Mouse (Mus musculus) hindbrain, embryonic 11.5 days (tissue): ENCODE results near the gene Arl6. TPM values are rescaled to one million over a fixed set of nuclear protein-coding genes. Genes with fewer than 3 reads are reported as not detected.

ENCODE experiments used
- ATAC-seq: fragments of 200-750 bp; cut with Nextera tagmentation; 2 replicates; pipeline ENCODE4 v1.8.0; 2017; ENCODE audit warnings: mild to moderate bottlenecking, moderate TSS enrichment, moderate library complexity; ENCODE audit not compliant: low FRiP score
- DNase-seq: peaks from one replicate; pipeline ENCODE4 v3.0.0-alpha.2; 2015; ENCODE audit warnings: low spot score
- H3K27ac ChIP-seq: fragments of 300-500 bp; sonication (generic); 2 replicates; pipeline ENCODE4 v1.5.1; 2014; ENCODE audit warnings: mild to moderate bottlenecking, low read depth, low read length
- H3K27me3 ChIP-seq: fragments of 300-500 bp; sonication (generic); 2 replicates; pipeline ENCODE4 v1.6.1; 2014; ENCODE audit warnings: mild to moderate bottlenecking, low read length, moderate library complexity, mixed read lengths; ENCODE audit not compliant: control insufficient read depth, insufficient read depth
- H3K36me3 ChIP-seq: fragments of 300-500 bp; sonication (generic); 2 replicates; pipeline ENCODE4 v1.6.1; 2014; ENCODE audit warnings: mild to moderate bottlenecking, low read length, moderate library complexity, mixed read lengths; ENCODE audit not compliant: control insufficient read depth, insufficient read depth
- H3K4me1 ChIP-seq: fragments of 300-500 bp; sonication (generic); replicated peaks from 2 replicates; pipeline ENCODE4 v1.6.1; 2014; ENCODE audit warnings: low read length, mixed read lengths; ENCODE audit not compliant: control insufficient read depth, insufficient read depth
- H3K4me2 ChIP-seq: fragments of 300-500 bp; sonication (generic); replicated peaks from 2 replicates; pipeline ENCODE4 v1.6.1; 2014; ENCODE audit warnings: mild to moderate bottlenecking, low read depth, low read length
- H3K4me3 ChIP-seq: fragments of 300-500 bp; sonication (generic); 2 replicates; pipeline ENCODE4 v1.5.1; 2014; ENCODE audit warnings: low read depth, low read length
- H3K9ac ChIP-seq: fragments of 300-500 bp; sonication (generic); 2 replicates; pipeline ENCODE4 v1.6.1; 2014; ENCODE audit warnings: low read depth, low read length
- H3K9me3 ChIP-seq: fragments of 300-500 bp; sonication (generic); 2 replicates; pipeline ENCODE4 v1.6.1; 2016; ENCODE audit warnings: low read length; ENCODE audit not compliant: control insufficient read depth
- WGBS: fragments of 180-500 bp; shearing (Covaris S2); extraction: QIAGEN DNeasy Blood & Tissue Kit; methylation state at CpG from one replicate; pipeline ENCODE4 v1.1.7; 2014; 5-methylcytosine and 5-hydroxymethylcytosine counted together
- polyA plus RNA-seq: library from polyadenylated mRNA; unstranded; fragments of >200 nt; fragmentation: Nextera tagmentation; extraction: Ambion mirVana; gene quantifications from 2 replicates; pipeline ENCODE4 v1.2.1, GENCODE M21; 2014

Gene Arl6
- polyA plus RNA-seq, 1 experiment from 2014 or later, result 60.6 TPM

- H3K4me1 ChIP-seq, result no peaks in the 10 kb centered on the region
- no peak overlapping the region for H3K4me3 ChIP-seq
- H3K36me3 ChIP-seq, result no peaks in the 10 kb centered on the region
- WGBS, result 46% methylated on average over 3 of the region's 3 CpGs
- H3K27ac ChIP-seq, result no peak overlapping the region
- no peaks in the 10 kb centered on the region for H3K9me3 ChIP-seq
- H3K4me2 ChIP-seq, result no peak overlapping the region
- ATAC-seq (peak; percentile 71), DNase-seq (peak; percentile 62)
- H3K9ac ChIP-seq, result no peak overlapping the region
- H3K27me3 ChIP-seq, result no peaks in the 10 kb centered on the region
Observed at GRCm38 (mm10) chr16:59617167-59617566, 22.0 kb downstream of the Arl6 start.

DNA sequence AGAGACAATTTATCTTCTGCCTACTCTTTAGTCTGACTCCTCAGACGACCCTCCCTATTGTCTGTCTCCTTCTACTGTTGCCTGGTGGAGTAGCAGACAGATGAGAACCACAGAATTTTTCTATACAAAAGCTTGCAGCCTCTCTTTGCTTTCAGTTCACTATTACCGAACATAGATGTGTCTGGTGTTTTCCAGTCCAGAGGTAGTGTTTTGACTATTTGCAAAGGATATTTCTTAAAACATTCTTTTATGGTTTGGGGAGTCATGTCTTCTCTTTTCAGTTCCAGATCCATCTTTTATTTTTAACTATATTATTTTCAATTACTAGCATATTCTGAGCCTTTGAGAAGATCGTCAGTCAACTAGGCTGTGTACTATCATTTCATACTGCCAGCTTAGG, 23.5 kb downstream of the Arl6 start:
- H3K27ac ChIP-seq, result no peak overlapping the region
- whole genome bisulfite sequencing, result 72% methylated on average over 3 of the region's 3 CpGs
- no peaks in the 10 kb centered on the region for H3K9me3 ChIP-seq
- H3K27me3 ChIP-seq, result no peaks in the 10 kb centered on the region
- H3K4me3 ChIP-seq, result no peak overlapping the region
- no peak overlapping the region for H3K4me2 ChIP-seq
- H3K36me3 ChIP-seq, result no peaks in the 10 kb centered on the region
- ATAC-seq, result no peak
- H3K9ac ChIP-seq, result no peak overlapping the region
- H3K4me1 ChIP-seq, result no peaks in the 10 kb centered on the region
- DNase-seq, result no peak

- WGBS, result 91% methylated on average over 1 of the region's 1 CpGs
- Histone ChIP-seq H3K9ac (no peak overlapping the region), H3K27me3 (no peaks in the 10 kb centered on the region), H3K27ac (no peak overlapping the region), H3K4me2 (no peak overlapping the region), H3K4me3 (no peak overlapping the region), H3K9me3 (no peaks in the 10 kb centered on the region), H3K36me3 (no peaks in the 10 kb centered on the region), H3K4me1 (no peaks in the 10 kb centered on the region)
- no peak for DNase-seq
- no peak for ATAC-seq
Observed at GRCm38 (mm10) chr16:59610750-59611149, 28.4 kb downstream of the Arl6 start.

- no peaks in the 10 kb centered on the region for H3K27me3 ChIP-seq
- H3K4me3 ChIP-seq, result no peak overlapping the region
- DNase-seq (peak; percentile 44), ATAC-seq (peak; percentile 77)
- peak overlapping the region; percentile 67 for H3K27ac ChIP-seq
- H3K36me3 ChIP-seq, result no peaks in the 10 kb centered on the region
- no peaks in the 10 kb centered on the region for H3K9me3 ChIP-seq
- no peak overlapping the region for H3K9ac ChIP-seq
- peak overlapping the region; percentile 30 for H3K4me2 ChIP-seq
- H3K4me1 ChIP-seq, result no peaks in the 10 kb centered on the region
- WGBS, result 32% methylated on average over 15 of the region's 15 CpGs
Observed at GRCm38 (mm10) chr16:59604078-59604781, 35.0 kb downstream of the Arl6 start.

- Histone ChIP-seq H3K27me3 (no peaks in the 10 kb centered on the region), H3K4me3 (peak within 1 kb of the TSS; percentile 55), H3K4me1 (no peaks in the 10 kb centered on the region), H3K9ac (peak within 1 kb of the TSS; percentile 78), H3K27ac (peak within 1 kb of the TSS; percentile 64), H3K36me3 (no peaks in the 10 kb centered on the region), H3K4me2 (peak within 1 kb of the TSS; percentile 57), H3K9me3 (no peaks in the 10 kb centered on the region)
- under 1% methylated on average over 87 of the region's 90 CpGs for WGBS
- ATAC-seq (peak; percentile 90), DNase-seq (peak; percentile 78)
Observed at GRCm38 (mm10) chr16:59600311-59601251, 38.6 kb downstream of the Arl6 start, which contains the start of gene Crybg3. Gene Crybg3, minus strand, starts transcription at chr16:59600979.

DNA sequence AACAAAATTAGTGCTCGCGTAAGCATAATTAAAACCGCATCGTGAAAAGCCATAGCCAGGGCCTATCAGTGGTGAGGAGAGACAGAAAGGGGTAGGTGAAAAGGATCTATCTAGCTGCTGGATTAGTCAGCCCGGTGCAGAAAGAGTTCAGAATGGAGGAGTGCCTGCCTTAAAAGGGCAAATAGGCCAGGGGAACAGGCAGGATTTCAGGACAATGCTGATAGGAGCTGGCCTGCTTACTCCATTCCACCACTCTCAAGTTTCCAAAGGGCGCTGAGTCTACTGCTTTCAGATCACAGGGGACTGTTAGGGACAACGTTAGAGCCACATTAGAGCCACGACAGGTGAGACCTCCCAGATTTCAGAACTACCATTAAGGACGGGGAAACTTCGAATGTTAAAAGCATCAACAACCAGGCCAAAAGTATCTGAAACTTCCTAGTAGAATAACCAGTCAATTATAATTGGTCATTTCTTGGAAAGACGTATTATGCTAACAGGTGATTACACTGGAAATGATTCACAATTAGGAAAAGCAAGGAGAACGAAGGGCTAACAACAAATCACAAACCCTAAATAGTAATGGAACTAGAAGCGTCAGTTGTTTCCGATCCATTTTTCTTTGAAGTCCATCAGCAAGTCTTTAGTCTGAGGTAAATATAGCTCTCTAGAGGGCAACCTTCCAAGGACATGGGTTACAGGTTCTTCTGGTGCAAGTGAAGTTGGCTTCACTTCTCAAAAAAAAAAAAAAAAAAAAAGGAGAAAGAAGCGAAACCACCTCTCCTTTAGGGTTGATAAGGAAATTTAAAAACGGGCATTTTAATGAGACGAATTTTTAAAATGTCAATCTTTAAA, 39.6 kb downstream of the Arl6 start:
- peak; percentile 37 for DNase-seq

DNA sequence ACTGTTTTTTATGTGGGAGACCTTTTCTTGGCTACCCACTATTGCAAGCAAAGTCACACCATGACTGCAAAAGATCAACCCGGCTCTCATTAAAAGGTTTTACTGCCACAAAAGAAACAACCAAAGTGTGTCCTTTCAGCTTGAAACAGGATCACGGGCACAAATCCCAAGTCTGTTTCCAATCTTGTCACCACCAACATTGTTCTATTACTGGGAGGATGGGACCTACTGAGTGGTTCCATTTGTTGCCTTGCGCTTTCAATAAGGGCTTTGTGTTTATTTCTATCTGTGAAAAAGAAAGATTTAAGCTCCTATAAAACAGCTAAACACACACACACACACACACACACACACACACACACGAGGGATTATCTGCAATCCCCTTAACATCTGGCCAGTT, 40.2 kb downstream of the Arl6 start:
- H3K27ac ChIP-seq, result no peak overlapping the region
- peak overlapping the region; percentile 26; the same call in 1 of the 2 replicates for H3K4me2 ChIP-seq
- WGBS, result 33% methylated on average over 4 of the region's 4 CpGs
- H3K4me3 ChIP-seq, result peak overlapping the region; percentile 12; the same call in 1 of the 2 replicates
- no peak for DNase-seq
- H3K9me3 ChIP-seq, result no peaks in the 10 kb centered on the region
- no peak for ATAC-seq
- no peaks in the 10 kb centered on the region for H3K27me3 ChIP-seq
- no peaks in the 10 kb centered on the region for H3K36me3 ChIP-seq
- no peaks in the 10 kb centered on the region for H3K4me1 ChIP-seq
- H3K9ac ChIP-seq, result no peak overlapping the region

More for the DNA sequence above, 39.6 kb downstream of the Arl6 start:
- H3K4me2 ChIP-seq, result peak overlapping the region; percentile 57
- ATAC-seq, result no peak
- no peaks in the 10 kb centered on the region for H3K27me3 ChIP-seq
- 21% methylated on average over 17 of the region's 17 CpGs for whole genome bisulfite sequencing
- peak overlapping the region; percentile 55 for H3K4me3 ChIP-seq
- no peaks in the 10 kb centered on the region for H3K9me3 ChIP-seq
- H3K4me1 ChIP-seq, result no peaks in the 10 kb centered on the region
- H3K27ac ChIP-seq, result no peak overlapping the region
- H3K36me3 ChIP-seq, result no peaks in the 10 kb centered on the region
- peak overlapping the region; percentile 78 for H3K9ac ChIP-seq

DNA sequence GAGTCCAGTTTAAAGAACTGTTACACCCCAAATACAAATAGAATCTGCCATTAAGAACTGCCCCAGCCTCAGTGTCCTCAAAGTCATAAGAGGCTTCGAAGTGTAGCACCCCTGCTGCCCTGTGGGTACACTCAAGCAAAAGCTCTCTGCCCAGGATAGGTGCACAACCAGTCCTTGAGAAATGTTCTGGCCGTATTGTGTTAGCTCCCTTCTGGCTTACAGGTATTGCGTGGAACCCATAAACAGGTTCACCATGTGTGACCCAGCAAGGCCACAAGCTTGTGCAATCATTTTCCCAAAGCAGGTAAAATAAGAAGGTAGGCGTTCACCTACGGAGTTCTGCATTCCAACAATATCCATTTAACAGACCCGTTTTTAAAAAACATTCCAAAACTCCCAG, 41.9 kb downstream of the Arl6 start:
- H3K4me3 ChIP-seq, result no peak overlapping the region
- no peaks in the 10 kb centered on the region for H3K4me1 ChIP-seq
- no peaks in the 10 kb centered on the region for H3K27me3 ChIP-seq
- H3K9me3 ChIP-seq, result no peaks in the 10 kb centered on the region
- DNase-seq (no peak), ATAC-seq (no peak)
- H3K27ac ChIP-seq, result no peak overlapping the region
- 88% methylated on average over 6 of the region's 6 CpGs for WGBS
- H3K9ac ChIP-seq, result no peak overlapping the region
- H3K4me2 ChIP-seq, result no peak overlapping the region
- H3K36me3 ChIP-seq, result no peaks in the 10 kb centered on the region
